Mouse (Mus musculus) intestine, postnatal 0 days (tissue): ENCODE measurements around the gene Clint1. TPM values are rescaled to one million over a fixed set of nuclear protein-coding genes. Genes with fewer than 3 reads are reported as not detected.
A peak's percentile ranks its signal among the peaks of the same experiment; 100 is the strongest.

Source experiments
- ATAC-seq: fragments of 200-750 bp; cut with Nextera tagmentation; 2 replicates; pipeline ENCODE4 v1.8.0; 2017; ENCODE audit warnings: mild to moderate bottlenecking, moderate TSS enrichment, moderate library complexity
- H3K27ac ChIP-seq: fragments of 300-500 bp; sonication (generic); 2 replicates; pipeline ENCODE4 v1.5.1; 2014; ENCODE audit warnings: mild to moderate bottlenecking, low read depth, low read length, moderate library complexity
- H3K27me3 ChIP-seq: fragments of 300-500 bp; sonication (generic); replicated peaks from 2 replicates; pipeline ENCODE4 v1.6.1; 2014; ENCODE audit warnings: low read length, mixed read lengths; ENCODE audit not compliant: control insufficient read depth, insufficient read depth
- H3K36me3 ChIP-seq: fragments of 300-500 bp; sonication (generic); 2 replicates; pipeline ENCODE4 v1.6.1; 2014; ENCODE audit warnings: mild to moderate bottlenecking, moderate library complexity; ENCODE audit not compliant: control insufficient read depth, insufficient read depth
- H3K4me1 ChIP-seq: fragments of 300-500 bp; sonication (generic); replicated peaks from 2 replicates; pipeline ENCODE4 v1.6.1; 2014; ENCODE audit warnings: antibody characterized with exemption, low read length, mixed read lengths; ENCODE audit not compliant: control insufficient read depth, insufficient read depth
- H3K4me2 ChIP-seq: fragments of 300-500 bp; sonication (generic); replicated peaks from 2 replicates; pipeline ENCODE4 v1.6.1; 2014; ENCODE audit warnings: low read depth, mild to moderate bottlenecking, moderate library complexity
- H3K4me3 ChIP-seq: fragments of 300-500 bp; sonication (generic); 2 replicates; pipeline ENCODE4 v1.5.1; 2014; ENCODE audit warnings: low read depth, low read length
- H3K9ac ChIP-seq: fragments of 300-500 bp; sonication (generic); 2 replicates; pipeline ENCODE4 v1.6.1; 2014; ENCODE audit warnings: mild to moderate bottlenecking, low read depth, low read length
- H3K9me3 ChIP-seq: fragments of 300-500 bp; sonication (generic); 2 replicates; pipeline ENCODE4 v1.6.1; 2016; ENCODE audit warnings: mixed run types; ENCODE audit not compliant: control insufficient read depth
- CTCF ChIP-seq: sonication (generic); IDR thresholded peaks from 2 replicates; pipeline ENCODE4 v1.5.1; 2016; ENCODE audit warnings: low read depth, mild to moderate bottlenecking, control low read depth, antibody characterized with exemption, moderate library complexity
- WGBS: fragments of 180-500 bp; shearing (Covaris S2); extraction: QIAGEN DNeasy Blood & Tissue Kit; methylation state at CpG from one replicate; pipeline ENCODE4 v1.1.7; 2014; 5-methylcytosine and 5-hydroxymethylcytosine counted together
- polyA plus RNA-seq: library from polyadenylated mRNA; unstranded; fragments of >200 nt; fragmentation: Nextera tagmentation; extraction: Ambion mirVana; gene quantifications from 2 replicates; pipeline ENCODE4 v1.2.1, GENCODE M21; 2015

Gene Clint1
- polyA plus RNA-seq, 1 experiment from 2014 or later, result 171 TPM

- Histone ChIP-seq H3K27me3 (no peaks in the 10 kb centered on the region), H3K4me2 (no peak overlapping the region), H3K27ac (no peak overlapping the region), H3K4me3 (no peak overlapping the region), H3K9ac (no peak overlapping the region), H3K9me3 (no peaks in the 10 kb centered on the region), H3K4me1 (no peaks in the 10 kb centered on the region), H3K36me3 (peaks cover 53% of the 10 kb centered on the region)
- no peak for ATAC-seq
- TF ChIP-seq CTCF, result no peak
- 93% methylated on average over 10 of the region's 10 CpGs for WGBS
These were observed 80.9 kb downstream of the Clint1 start for GRCm38 (mm10) chr11:45932771-45933170.

GRCm38 (mm10) chr11:45937478-45937877 lies 85.6 kb downstream of the Clint1 start:
- no peaks in the 10 kb centered on the region; the same call in 1 of the 2 replicates for H3K4me1 ChIP-seq
- H3K27ac ChIP-seq, result no peak overlapping the region
- 99% methylated on average over 8 of the region's 8 CpGs for WGBS
- ATAC-seq, result no peak
- H3K36me3 ChIP-seq, result peaks cover 34% of the 10 kb centered on the region
- no peak overlapping the region for H3K4me3 ChIP-seq
- no peak for TF ChIP-seq CTCF
- H3K9ac ChIP-seq, result no peak overlapping the region
- H3K27me3 ChIP-seq, result no peaks in the 10 kb centered on the region
- H3K9me3 ChIP-seq, result no peaks in the 10 kb centered on the region
- no peak overlapping the region for H3K4me2 ChIP-seq

GRCm38 (mm10) chr11:45938917-45939316 lies 87.1 kb downstream of the Clint1 start:
- H3K4me3 ChIP-seq, result no peak overlapping the region
- no peaks in the 10 kb centered on the region for H3K9me3 ChIP-seq
- H3K27me3 ChIP-seq, result no peaks in the 10 kb centered on the region
- H3K27ac ChIP-seq, result no peak overlapping the region
- no peak for ATAC-seq
- H3K36me3 ChIP-seq, result peaks cover 20% of the 10 kb centered on the region; the same call in 1 of the 2 replicates
- H3K4me1 ChIP-seq, result no peaks in the 10 kb centered on the region; the same call in 1 of the 2 replicates
- no peak overlapping the region for H3K9ac ChIP-seq
- no peak overlapping the region for H3K4me2 ChIP-seq
- WGBS, result 95% methylated on average over 8 of the region's 8 CpGs
- no peak for TF ChIP-seq CTCF

GRCm38 (mm10) chr11:45942281-45942680 lies 90.4 kb downstream of the Clint1 start:
- Histone ChIP-seq H3K9ac (no peak overlapping the region), H3K4me3 (no peak overlapping the region), H3K27me3 (no peaks in the 10 kb centered on the region), H3K4me1 (no peaks in the 10 kb centered on the region; the same call in 1 of the 2 replicates), H3K4me2 (no peak overlapping the region), H3K9me3 (no peaks in the 10 kb centered on the region), H3K36me3 (peaks cover under 1% of the 10 kb centered on the region; the same call in 1 of the 2 replicates), H3K27ac (no peak overlapping the region)
- 93% methylated on average over 7 of the region's 7 CpGs for WGBS
- no peak for ATAC-seq
- no peak for TF ChIP-seq CTCF

- Histone ChIP-seq H3K4me3 (peak overlapping the region; percentile 87; the same call in 1 of the 2 replicates), H3K4me2 (peak overlapping the region; percentile 96), H3K27ac (no peak overlapping the region), H3K36me3 (no peaks in the 10 kb centered on the region), H3K9ac (no peak overlapping the region), H3K4me1 (no peaks in the 10 kb centered on the region; the same call in 1 of the 2 replicates), H3K9me3 (no peaks in the 10 kb centered on the region), H3K27me3 (no peaks in the 10 kb centered on the region)
- 54% methylated on average over 7 of the region's 7 CpGs for whole genome bisulfite sequencing
- no peak for TF ChIP-seq CTCF
- ATAC-seq, result no peak
These were observed 91.4 kb downstream of the Clint1 start for GRCm38 (mm10) chr11:45943108-45943705.

GRCm38 (mm10) chr11:45943891-45944642 lies 92.2 kb downstream of the Clint1 start:
- no peaks in the 10 kb centered on the region for H3K27me3 ChIP-seq
- ATAC-seq, result no peak; the same call in none of the 2 replicates
- H3K4me1 ChIP-seq, result no peaks in the 10 kb centered on the region; the same call in 1 of the 2 replicates
- no peaks in the 10 kb centered on the region for H3K36me3 ChIP-seq
- peak overlapping the region; percentile 96 for H3K4me2 ChIP-seq
- H3K9me3 ChIP-seq, result no peaks in the 10 kb centered on the region
- H3K27ac ChIP-seq, result no peak overlapping the region
- peak overlapping the region; percentile 87 for H3K4me3 ChIP-seq
- WGBS, result under 1% methylated on average over 49 of the region's 49 CpGs
- TF ChIP-seq CTCF, result no peak
- H3K9ac ChIP-seq, result peak overlapping the region; percentile 79
